Mouse (Mus musculus) liver, postnatal 0 days (tissue): Measurements from ENCODE around the gene Iars2. TPM values are rescaled to one million over a fixed set of nuclear protein-coding genes. Genes with fewer than 3 reads are reported as not detected.
A peak's percentile ranks its signal among the peaks of the same experiment; 100 is the strongest.

Source experiments
- ATAC-seq: fragments of 200-750 bp; cut with Nextera tagmentation; 2 replicates; pipeline ENCODE4 v1.8.0; 2017; ENCODE audit warnings: mild to moderate bottlenecking, moderate library complexity
- DNase-seq: peaks from one replicate; pipeline ENCODE4 v3.0.0-alpha.2; 2016
- H3K27ac ChIP-seq: fragments of 300-500 bp; sonication (generic); 2 replicates; pipeline ENCODE4 v1.5.1; 2014; ENCODE audit warnings: antibody characterized with exemption, moderate library complexity, mild to moderate bottlenecking, low read depth
- H3K27me3 ChIP-seq: fragments of 300-500 bp; sonication (generic); 2 replicates; pipeline ENCODE4 v1.6.1; 2014; ENCODE audit warnings: low read length, control low read depth, mixed read lengths; ENCODE audit not compliant: insufficient read depth
- H3K36me3 ChIP-seq: fragments of 300-500 bp; sonication (generic); replicated peaks from 2 replicates; pipeline ENCODE4 v1.6.1; 2014; ENCODE audit warnings: mild to moderate bottlenecking, control low read depth, low read length, moderate library complexity, mixed read lengths; ENCODE audit not compliant: insufficient read depth
- H3K4me1 ChIP-seq: fragments of 300-500 bp; sonication (generic); 2 replicates; pipeline ENCODE4 v1.6.1; 2014; ENCODE audit warnings: antibody characterized with exemption, mild to moderate bottlenecking, control low read depth; ENCODE audit not compliant: insufficient read depth
- H3K4me2 ChIP-seq: fragments of 300-500 bp; sonication (generic); 2 replicates; pipeline ENCODE4 v1.6.1; 2014; ENCODE audit warnings: low read depth, mild to moderate bottlenecking, low read length, moderate library complexity, mixed read lengths
- H3K4me3 ChIP-seq: fragments of 300-500 bp; sonication (generic); 2 replicates; pipeline ENCODE4 v1.5.1; 2014; ENCODE audit warnings: low read depth, low read length
- H3K9ac ChIP-seq: fragments of 300-500 bp; sonication (generic); replicated peaks from 2 replicates; pipeline ENCODE4 v1.6.1; 2014; ENCODE audit warnings: mild to moderate bottlenecking, moderate library complexity
- H3K9me3 ChIP-seq: fragments of 300-500 bp; sonication (generic); 2 replicates; pipeline ENCODE4 v1.6.1; 2016; ENCODE audit warnings: mild to moderate bottlenecking, control low read depth, low read length, mixed read lengths
- CTCF ChIP-seq: sonication (generic); IDR thresholded peaks from 2 replicates; pipeline ENCODE4 v1.5.1; 2016; ENCODE audit warnings: antibody characterized with exemption, low read depth
- EP300 ChIP-seq: IDR thresholded peaks from 2 replicates; pipeline ENCODE4 v1.6.1; 2016; ENCODE audit warnings: antibody characterized with exemption, low read depth, mild to moderate bottlenecking
- WGBS: fragments of 180-500 bp; shearing (Covaris S2); extraction: QIAGEN DNeasy Blood & Tissue Kit; methylation state at CpG from one replicate; pipeline ENCODE4 v1.1.7; 2014; ENCODE audit not compliant: insufficient replicate concordance; 5-methylcytosine and 5-hydroxymethylcytosine counted together
- polyA plus RNA-seq: library from polyadenylated mRNA; unstranded; fragments of >200 nt; fragmentation: Nextera tagmentation; extraction: Ambion mirVana; gene quantifications from 2 replicates; pipeline ENCODE4 v1.2.1, GENCODE M21; 2015

Iars2 gene
- polyA plus RNA-seq, 1 experiment from 2014 or later = 15.3 TPM

GRCm38 (mm10) chr1:185352151-185352550 is 23.0 kb upstream of the Iars2 start:
- Histone ChIP-seq H3K4me3 (no peak overlapping the region), H3K36me3 (peaks cover 16% of the 10 kb centered on the region), H3K4me1 (no peaks in the 10 kb centered on the region), H3K9me3 (no peaks in the 10 kb centered on the region), H3K27me3 (no peaks in the 10 kb centered on the region), H3K9ac (no peak overlapping the region), H3K4me2 (no peak overlapping the region), H3K27ac (no peak overlapping the region)
- DNase-seq = no peak
- ATAC-seq = no peak
- TF ChIP-seq CTCF = no peak
- TF ChIP-seq EP300 = no peak
- 75% methylated on average over 12 of the region's 12 CpGs for WGBS

- Histone ChIP-seq H3K27ac (no peak overlapping the region), H3K27me3 (no peaks in the 10 kb centered on the region), H3K4me1 (no peaks in the 10 kb centered on the region), H3K4me3 (no peak overlapping the region), H3K9ac (no peak overlapping the region), H3K36me3 (peaks cover 14% of the 10 kb centered on the region; the same call in 1 of the 2 replicates), H3K9me3 (no peaks in the 10 kb centered on the region), H3K4me2 (no peak overlapping the region)
- DNase-seq (no peak), ATAC-seq (no peak)
- no peak for TF ChIP-seq CTCF
- no peak for TF ChIP-seq EP300
- WGBS = 85% methylated on average over 4 of the region's 4 CpGs
Observed at GRCm38 (mm10) chr1:185350611-185351010, 21.4 kb upstream of the Iars2 start.

DNA sequence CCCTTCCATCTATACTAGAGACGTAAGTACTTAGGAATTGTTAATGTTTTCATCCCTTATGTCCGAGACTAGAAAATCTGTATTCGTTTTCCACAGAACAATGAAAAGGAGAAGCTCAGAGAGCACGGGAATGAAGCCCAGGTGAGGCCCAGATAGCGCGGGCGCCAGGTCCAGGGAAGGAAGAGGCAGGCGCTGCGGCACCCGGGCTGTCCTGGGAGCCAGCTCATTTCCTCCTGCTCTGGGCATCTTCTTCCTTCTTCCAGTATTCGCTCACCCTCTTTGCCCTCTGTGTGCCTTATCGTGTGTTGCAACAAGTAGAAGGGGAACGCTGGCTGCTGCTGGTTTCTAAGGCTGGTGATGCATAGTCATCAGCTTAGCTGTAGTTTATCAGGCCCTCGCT is 20.5 kb upstream of the Iars2 start:
- TF ChIP-seq EP300 (no peak), CTCF (no peak)
- H3K4me3 ChIP-seq = no peak overlapping the region
- no peak overlapping the region for H3K4me2 ChIP-seq
- no peaks in the 10 kb centered on the region for H3K9me3 ChIP-seq
- no peaks in the 10 kb centered on the region for H3K4me1 ChIP-seq
- no peak for ATAC-seq
- no peak overlapping the region for H3K9ac ChIP-seq
- H3K36me3 ChIP-seq = peaks cover 21% of the 10 kb centered on the region; the same call in 1 of the 2 replicates
- no peak overlapping the region for H3K27ac ChIP-seq
- WGBS = 78% methylated on average over 14 of the region's 14 CpGs
- no peak for DNase-seq
- H3K27me3 ChIP-seq = no peaks in the 10 kb centered on the region

DNA sequence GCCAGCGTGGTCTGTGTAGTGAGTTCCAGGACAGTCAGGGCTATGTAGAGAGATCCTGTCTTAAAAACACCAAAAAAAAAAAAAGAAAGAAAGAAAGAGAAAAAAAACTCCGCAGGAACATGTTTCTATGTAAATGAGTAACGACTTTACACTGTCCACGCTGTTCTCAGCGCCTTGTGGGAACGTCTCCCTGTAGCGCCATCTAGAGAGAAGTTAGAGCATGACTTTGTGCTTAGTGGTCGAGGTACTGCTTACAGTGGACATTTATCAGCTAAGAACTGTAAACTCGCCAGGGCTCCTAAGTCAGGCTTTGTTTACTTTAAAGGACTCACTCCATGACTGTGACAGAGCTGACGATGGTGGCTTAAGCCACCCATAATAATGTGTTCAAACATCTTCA is 17.0 kb upstream of the Iars2 start:
- TF ChIP-seq EP300 (no peak), CTCF (peak; percentile 42)
- Histone ChIP-seq H3K9me3 (no peaks in the 10 kb centered on the region), H3K27ac (no peak overlapping the region), H3K36me3 (peaks cover 25% of the 10 kb centered on the region), H3K9ac (no peak overlapping the region), H3K27me3 (no peaks in the 10 kb centered on the region), H3K4me1 (no peaks in the 10 kb centered on the region), H3K4me3 (no peak overlapping the region), H3K4me2 (no peak overlapping the region)
- no peak for DNase-seq
- 68% methylated on average over 10 of the region's 10 CpGs for WGBS
- no peak for ATAC-seq

DNA sequence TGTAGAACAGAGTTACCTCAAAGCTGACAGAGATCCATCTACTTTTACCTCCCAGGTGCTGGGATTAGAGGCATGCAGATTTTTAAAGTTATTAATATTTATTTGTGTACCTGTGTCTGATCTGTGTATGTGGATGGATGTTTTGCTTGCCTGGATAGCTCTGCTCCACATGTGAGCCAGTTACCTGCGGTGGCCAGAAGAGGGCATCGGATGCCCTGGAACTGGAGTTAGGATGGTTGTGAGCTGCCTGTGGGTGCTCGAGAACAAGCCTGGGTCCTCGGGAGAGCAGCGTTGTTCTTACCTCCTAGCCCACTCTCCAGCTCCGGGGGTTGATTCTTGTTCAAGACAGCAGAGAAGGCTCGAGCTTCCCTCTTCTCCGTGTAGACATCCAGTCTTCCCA is 14.2 kb upstream of the Iars2 start:
- H3K9me3 ChIP-seq = no peaks in the 10 kb centered on the region
- H3K27me3 ChIP-seq = no peaks in the 10 kb centered on the region
- no peak for DNase-seq
- H3K9ac ChIP-seq = no peak overlapping the region
- WGBS = 81% methylated on average over 8 of the region's 8 CpGs
- H3K36me3 ChIP-seq = peaks cover 25% of the 10 kb centered on the region
- H3K4me1 ChIP-seq = no peaks in the 10 kb centered on the region
- ATAC-seq = no peak
- H3K4me3 ChIP-seq = no peak overlapping the region
- no peak overlapping the region for H3K4me2 ChIP-seq
- no peak overlapping the region for H3K27ac ChIP-seq
- TF ChIP-seq CTCF (peak; percentile 53), EP300 (no peak)

DNA sequence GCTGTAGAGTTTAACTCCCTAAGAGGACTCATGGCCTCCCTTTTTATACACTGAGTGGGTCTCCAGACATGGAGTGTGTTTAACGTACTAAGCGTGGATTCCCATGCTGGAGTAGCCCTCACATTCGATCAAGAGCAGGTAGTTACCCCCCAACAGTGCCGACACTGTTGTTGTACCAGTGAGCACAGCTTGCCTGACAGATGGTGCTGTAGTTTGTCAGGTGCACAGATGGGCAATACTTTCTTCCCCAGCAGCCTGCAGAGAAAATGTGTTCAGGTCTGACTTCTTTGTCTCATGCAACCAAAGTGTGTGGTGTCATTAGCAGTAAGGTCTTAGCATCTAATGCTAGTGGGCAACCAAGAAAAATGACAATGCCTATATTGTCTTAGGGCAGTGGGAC is 13.2 kb upstream of the Iars2 start:
- Histone ChIP-seq H3K9me3 (no peaks in the 10 kb centered on the region), H3K4me3 (no peak overlapping the region), H3K4me2 (no peak overlapping the region), H3K27ac (no peak overlapping the region), H3K36me3 (peaks cover 25% of the 10 kb centered on the region), H3K4me1 (no peaks in the 10 kb centered on the region), H3K27me3 (no peaks in the 10 kb centered on the region), H3K9ac (no peak overlapping the region)
- TF ChIP-seq EP300 (no peak), CTCF (no peak)
- ATAC-seq = no peak
- WGBS = 86% methylated on average over 4 of the region's 4 CpGs
- no peak for DNase-seq

GRCm38 (mm10) chr1:185336535-185336934 is 7.3 kb upstream of the Iars2 start:
- ATAC-seq (no peak), DNase-seq (no peak)
- no peaks in the 10 kb centered on the region for H3K27me3 ChIP-seq
- no peak overlapping the region for H3K9ac ChIP-seq
- H3K4me3 ChIP-seq = no peak overlapping the region
- H3K4me1 ChIP-seq = peaks cover 13% of the 10 kb centered on the region
- no peak overlapping the region for H3K4me2 ChIP-seq
- TF ChIP-seq CTCF = no peak
- no peak for TF ChIP-seq EP300
- H3K36me3 ChIP-seq = peaks cover 6% of the 10 kb centered on the region; the same call in 1 of the 2 replicates
- no peaks in the 10 kb centered on the region for H3K9me3 ChIP-seq
- no peak overlapping the region for H3K27ac ChIP-seq
- 56% methylated on average over 3 of the region's 3 CpGs for WGBS
